Mouse (Mus musculus): ENCODE data around the gene Lingo1. TPM values are rescaled to one million over a fixed set of nuclear protein-coding genes. Genes with fewer than 3 reads are reported as not detected.
A peak's percentile ranks its signal among the peaks of the same experiment; 100 is the strongest.

Lingo1 gene
- polyA plus RNA-seq, 1 experiment: 0.72 TPM

DNA sequence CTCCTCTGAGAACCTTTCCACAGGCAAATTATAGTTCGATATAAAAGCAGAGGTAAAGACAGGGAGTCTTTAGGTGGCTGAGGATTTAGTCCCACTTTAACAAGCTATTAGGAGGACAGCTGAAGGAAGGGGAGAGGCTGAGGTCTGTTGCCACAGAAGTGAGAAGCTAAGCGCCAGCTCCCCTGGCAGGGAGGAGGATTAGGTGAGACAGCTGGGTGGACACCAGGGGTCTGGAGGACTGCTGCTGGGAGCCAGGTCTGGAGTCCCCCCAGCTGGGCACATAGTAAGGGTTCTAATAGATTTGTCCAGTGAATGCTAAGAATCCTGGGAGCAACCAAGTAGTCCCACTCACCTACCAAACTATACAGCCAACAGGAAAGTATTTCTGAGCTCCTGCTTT lies 65.3 kb downstream of the Lingo1 start:
- no peak for DNase-seq (ENCODE audit: low read depth, low spot score)
- WGBS: 48% methylated on average over 2 of the region's 2 CpGs

GRCm38 (mm10) chr9:56729145-56729544 lies 67.1 kb downstream of the Lingo1 start:
- 33% methylated on average over 2 of the region's 2 CpGs for WGBS
- DNase-seq (ENCODE audit: low read depth, low spot score): no peak

DNA sequence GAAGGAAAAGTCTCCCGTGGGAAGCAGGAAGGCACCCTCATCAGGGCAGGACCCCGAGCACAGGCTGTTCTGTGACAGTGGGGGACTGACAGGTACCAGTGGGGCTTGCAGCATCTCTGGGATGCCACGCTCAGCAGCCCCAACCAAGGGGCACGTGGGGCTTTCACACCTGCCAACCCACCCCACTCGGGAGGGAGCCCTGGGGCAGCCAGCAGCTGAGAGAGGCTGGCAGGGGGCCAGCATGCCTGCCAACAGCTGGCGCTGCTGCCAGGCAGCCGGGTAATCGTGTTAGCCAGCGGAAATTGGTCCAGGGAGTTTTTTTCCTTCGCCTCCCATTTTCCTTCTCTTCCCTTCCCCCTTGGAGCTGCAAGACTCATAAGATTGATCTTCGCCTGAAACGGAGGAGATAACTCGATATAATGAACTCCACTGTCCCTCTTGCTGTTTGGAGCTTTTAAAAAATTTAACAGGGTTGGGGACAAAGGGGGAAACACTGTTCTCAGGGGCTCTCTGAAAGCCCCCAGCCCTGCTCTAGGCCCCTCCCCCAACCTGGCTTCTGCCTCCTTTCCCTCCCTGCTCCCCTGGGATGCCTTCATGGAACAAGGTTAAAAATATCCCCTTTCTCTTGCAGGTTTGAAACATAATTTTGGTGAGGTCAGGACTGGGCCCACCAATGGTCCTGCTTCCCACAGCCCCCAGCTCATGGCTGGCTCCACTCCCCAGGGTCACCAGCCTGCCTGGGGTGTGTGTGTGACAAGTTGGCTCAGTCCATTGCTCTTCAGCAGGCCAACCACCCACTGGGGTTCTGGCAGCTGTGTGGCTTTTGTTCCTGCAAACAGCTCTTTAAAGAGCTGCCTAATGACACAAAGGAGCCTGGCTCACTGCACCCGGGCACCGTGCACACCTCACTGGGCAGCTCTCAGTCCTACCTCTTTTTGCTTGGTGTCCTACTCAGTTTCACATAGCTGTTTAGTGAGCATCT lies 68.3 kb downstream of the Lingo1 start:
- 34% methylated on average over 15 of the region's 15 CpGs for WGBS
- DNase-seq (ENCODE audit: low read depth, low spot score): no peak

- 8% methylated on average over 2 of the region's 2 CpGs for WGBS
- DNase-seq (ENCODE audit: low read depth, low spot score): peak; percentile 8
Observed at GRCm38 (mm10) chr9:56725814-56726213, 70.5 kb downstream of the Lingo1 start.

DNA sequence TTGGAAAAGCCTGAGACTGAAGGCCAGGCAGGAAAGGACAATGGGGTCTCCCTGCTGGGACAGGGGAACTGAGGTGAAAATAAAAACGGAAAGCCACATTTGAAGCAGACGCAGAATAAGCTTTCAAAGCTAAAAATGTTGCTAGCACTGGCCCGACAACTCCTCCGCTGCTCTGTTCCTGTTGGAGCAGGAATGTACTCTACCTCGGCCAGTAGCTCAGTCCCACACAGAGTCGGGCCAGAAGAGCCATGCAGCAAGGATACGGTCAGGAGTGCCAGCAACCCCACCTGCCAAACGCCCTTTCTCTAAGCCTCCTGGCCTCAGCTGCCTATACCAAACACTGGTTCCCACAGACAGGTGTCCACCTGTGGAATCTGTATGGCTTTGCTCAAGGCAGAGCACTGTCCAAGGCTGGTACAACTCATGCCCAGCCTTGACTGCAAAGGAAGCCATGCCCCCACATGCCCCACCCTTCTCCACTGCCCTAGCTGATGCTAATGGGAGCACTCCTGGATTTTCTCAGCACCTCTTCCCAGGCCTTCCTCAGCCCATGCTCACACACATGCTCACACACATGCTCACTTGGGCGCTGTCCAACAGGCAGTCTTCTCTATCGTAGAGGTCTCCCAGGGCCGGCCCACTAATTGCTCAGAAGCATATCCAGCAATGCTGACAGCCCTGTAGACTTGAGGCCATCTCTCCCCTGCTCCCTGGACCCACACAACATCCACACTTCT lies 74.0 kb downstream of the Lingo1 start:
- DNase-seq (ENCODE audit: low read depth, low spot score): no peak
- WGBS: 63% methylated on average over 11 of the region's 11 CpGs

DNA sequence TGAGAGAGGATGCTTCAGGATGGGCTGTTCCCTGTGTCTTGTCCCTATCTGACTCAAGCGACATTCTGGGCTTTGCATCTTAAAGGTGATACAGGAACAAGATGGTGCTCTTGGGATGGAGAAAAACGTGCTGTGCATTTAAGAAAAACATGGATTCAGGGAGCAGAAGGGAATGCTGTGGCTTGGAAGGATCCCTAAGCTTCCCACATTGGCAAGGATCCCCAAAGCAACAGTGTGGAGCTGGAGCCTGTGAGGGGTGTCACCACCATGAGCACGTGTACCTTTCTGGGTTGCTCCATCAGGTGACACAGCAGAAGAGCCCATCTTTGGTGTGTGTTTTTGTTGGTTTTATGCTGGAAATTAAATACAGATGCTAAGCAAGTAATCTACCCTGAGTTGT lies 77.3 kb downstream of the Lingo1 start:
- WGBS: 67% methylated on average over 3 of the region's 3 CpGs
- no peak for DNase-seq (ENCODE audit: low read depth, low spot score)

GRCm38 (mm10) chr9:56716565-56716964 lies 79.7 kb downstream of the Lingo1 start:
- DNase-seq (ENCODE audit: low read depth, low spot score): no peak
- WGBS: 81% methylated on average over 3 of the region's 3 CpGs

DNA sequence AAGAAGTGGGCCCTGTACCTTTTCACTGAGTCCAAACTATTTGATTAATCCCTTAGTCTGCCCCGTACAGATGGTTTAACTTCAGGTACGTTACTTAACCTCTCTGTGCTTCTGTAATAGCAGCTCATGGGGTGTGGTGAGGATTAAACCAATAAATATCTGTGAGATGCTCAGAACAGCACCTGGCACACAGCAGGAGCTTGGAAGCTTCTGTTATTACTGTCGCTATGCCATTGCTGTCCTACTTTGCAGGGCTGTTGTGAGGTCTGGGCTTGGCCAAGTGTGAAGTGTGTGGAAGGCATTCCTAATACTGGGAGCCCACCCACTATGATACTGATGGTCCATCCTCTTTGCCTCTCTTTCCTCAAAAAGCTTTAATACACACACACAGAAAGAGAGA lies 80.2 kb downstream of the Lingo1 start:
- WGBS: 67% methylated on average over 3 of the region's 3 CpGs
- no peak for DNase-seq (ENCODE audit: low read depth, low spot score)

GRCm38 (mm10) chr9:56714391-56714790 lies 81.9 kb downstream of the Lingo1 start:
- DNase-seq (ENCODE audit: low read depth, low spot score): no peak
- 50% methylated on average over 1 of the region's 1 CpGs for WGBS

- DNase-seq (ENCODE audit: low read depth, low spot score): no peak
- WGBS: 53% methylated on average over 14 of the region's 14 CpGs
Observed at GRCm38 (mm10) chr9:56712667-56713369, 83.5 kb downstream of the Lingo1 start.

DNA sequence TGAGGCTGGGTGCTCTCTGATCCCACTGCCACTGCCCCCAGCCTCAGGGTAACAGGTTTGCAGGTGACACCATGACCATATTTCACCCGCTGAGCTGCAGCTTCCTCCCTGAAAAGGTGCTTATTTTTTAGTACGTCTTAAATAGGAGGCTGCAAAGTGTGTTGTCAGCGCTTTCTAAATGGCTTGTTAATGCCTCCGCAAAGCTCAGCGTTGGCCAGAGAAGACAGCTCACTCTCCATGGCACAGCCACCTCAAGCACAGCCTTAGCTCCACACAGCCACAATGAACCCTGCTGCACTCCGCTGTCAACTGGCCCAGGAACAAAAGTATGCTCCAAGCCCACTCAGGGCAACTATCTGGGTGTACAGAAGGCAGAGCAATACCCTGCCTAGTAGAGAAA lies 85.3 kb downstream of the Lingo1 start:
- WGBS: 75% methylated on average over 6 of the region's 6 CpGs
- no peak for DNase-seq (ENCODE audit: low read depth, low spot score)

DNA sequence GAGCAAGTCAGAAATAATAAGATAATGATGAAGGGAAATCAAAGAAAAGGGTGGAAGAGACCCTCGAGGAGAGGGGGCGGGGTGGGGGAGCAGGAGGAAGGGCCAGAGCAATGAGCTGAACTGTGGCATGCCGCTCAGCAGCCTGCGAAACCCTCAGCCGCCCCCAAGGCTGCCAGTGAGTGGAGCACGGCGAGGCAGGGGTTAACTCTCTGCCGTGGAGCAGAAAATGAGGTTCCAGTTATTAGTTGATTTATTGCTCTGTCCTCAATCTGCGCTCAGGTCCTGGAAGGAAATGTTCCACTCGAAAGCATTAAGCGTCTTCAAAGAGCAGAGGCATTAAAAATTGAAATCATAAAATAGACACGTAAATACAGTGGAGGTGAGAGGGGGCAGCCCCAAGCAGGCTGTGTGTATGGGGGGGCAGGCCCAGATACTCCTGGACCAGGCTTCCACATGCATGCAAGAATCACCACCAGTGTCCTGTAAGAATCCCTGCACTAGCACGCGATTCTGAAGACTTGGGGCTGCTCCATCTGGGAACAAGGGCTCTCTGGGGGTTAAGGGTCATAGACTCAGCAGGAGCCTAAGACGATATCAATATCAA lies 89.7 kb downstream of the Lingo1 start:
- no peak for DNase-seq (ENCODE audit: low read depth, low spot score)
- 47% methylated on average over 15 of the region's 15 CpGs for WGBS

GRCm38 (mm10) chr9:56701394-56701793 lies 94.9 kb downstream of the Lingo1 start:
- 72% methylated on average over 3 of the region's 3 CpGs for WGBS

GRCm38 (mm10) chr9:56700866-56701265 lies 95.4 kb downstream of the Lingo1 start:
- DNase-seq (ENCODE audit: low read depth, low spot score): no peak
- 77% methylated on average over 8 of the region's 8 CpGs for WGBS

More at GRCm38 (mm10) chr9:56701394-56701793, 94.9 kb downstream of the Lingo1 start:
- no peak for DNase-seq (ENCODE audit: low read depth, low spot score)

DNA sequence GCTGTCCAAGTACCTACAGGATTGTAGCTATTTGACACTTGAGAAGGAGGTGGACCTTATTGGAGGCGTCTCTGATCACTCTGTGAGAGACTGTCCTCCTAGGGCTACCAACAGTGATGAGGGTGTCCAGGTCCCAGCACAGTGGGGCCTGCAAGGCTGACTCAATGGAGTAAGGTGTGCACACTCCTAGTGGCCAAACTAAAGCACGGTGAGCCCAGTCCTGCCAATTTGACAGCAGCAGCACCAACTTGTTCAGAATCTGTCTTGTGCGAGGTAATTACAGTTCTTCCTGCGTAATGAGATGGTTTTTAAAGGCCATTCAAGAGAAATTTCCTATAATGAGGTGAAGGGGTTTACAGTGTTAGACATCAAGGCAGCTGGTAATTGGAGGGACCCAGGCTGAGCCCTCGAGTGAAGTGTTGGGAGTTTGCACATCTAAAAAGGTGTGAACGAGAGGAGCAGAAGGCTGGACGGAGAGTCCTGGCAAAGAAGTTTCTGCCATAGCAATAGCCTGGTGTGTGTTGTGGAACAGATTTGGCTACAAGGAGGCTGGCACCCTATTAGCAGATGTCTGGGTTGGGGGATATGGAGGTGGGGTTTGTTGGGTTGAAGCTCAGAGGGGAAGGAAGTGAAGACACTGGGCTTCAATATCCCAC lies 97.4 kb downstream of the Lingo1 start:
- WGBS: 71% methylated on average over 7 of the region's 7 CpGs
- no peak for DNase-seq (ENCODE audit: low read depth, low spot score)

GRCm38 (mm10) chr9:56694079-56694478 lies 102.2 kb downstream of the Lingo1 start:
- 70% methylated on average over 3 of the region's 3 CpGs for WGBS
- DNase-seq (ENCODE audit: low read depth, low spot score): no peak

DNA sequence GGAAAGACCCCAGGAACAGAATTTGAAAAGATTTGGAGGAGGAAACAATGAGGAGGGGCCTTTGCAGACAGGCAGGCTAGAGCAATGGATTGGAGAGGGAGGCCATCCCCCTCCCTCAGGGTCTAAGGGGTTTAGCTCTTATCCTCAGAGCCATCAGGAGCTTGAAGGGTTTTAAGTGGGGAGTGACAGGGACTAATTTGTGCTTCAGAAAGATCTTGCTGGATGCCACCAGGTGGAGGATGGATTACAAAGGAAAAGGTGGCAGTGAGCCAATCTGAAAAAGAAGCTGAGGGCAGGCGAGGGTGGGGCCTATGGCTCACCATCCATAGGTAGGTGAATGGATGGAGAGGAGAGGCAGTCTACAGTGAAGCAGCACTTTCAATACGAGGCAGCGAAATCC lies 105.0 kb downstream of the Lingo1 start:
- DNase-seq (ENCODE audit: low read depth, low spot score): no peak
- WGBS: 65% methylated on average over 3 of the region's 3 CpGs

DNA sequence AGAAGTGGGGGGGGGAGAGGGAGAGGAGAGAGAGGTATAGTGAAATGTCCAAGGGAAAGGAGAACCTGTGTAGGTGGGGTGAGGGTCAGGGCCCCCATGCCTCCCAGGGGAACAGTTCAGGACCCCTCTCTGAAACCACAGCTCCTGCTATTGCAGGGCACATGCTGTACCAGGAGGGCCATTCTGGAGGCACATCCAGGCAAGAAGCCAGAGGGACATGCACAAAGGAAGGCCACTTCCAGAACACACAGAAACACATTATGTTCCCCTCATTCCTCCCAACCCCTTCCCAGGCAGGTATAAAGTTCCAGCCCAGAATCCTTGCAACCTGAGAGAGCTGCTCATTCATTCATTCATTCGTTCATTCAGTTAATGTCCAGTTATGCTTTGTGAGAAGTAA lies 105.6 kb downstream of the Lingo1 start:
- 34% methylated on average over 1 of the region's 1 CpGs for WGBS
- no peak for DNase-seq (ENCODE audit: low read depth, low spot score)

DNA sequence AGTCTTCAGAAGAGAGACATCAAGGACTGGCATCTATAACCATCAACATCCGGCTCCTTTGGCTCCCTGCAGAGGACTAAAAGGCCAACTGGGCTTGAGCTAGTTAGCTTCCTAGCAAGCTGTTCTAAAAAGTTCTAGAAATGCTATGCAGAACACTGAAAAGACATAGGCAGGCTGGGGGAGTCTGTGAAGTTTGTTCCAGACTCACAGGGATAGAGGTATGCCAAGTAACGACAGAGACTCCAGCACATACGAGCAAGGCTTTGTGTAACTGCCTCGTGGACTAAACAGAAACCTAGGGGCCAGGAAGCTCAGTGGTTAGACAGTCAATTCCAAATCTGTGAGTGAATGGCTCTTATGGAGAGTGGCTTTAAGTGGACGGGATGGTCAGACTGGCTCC lies 108.8 kb downstream of the Lingo1 start:
- no peak for DNase-seq (ENCODE audit: low read depth, low spot score)
- WGBS: 77% methylated on average over 5 of the region's 5 CpGs
